Mouse (Mus musculus) testis, adult 2 months (tissue): Measurements from ENCODE around the gene Ly6g6d.

Experiments used
- CTCF ChIP-seq: fragments of 200-500 bp; IDR thresholded peaks from 2 replicates; pipeline ENCODE4 v1.5.1; 2012; ENCODE audit warnings: low read depth, mild to moderate bottlenecking, inconsistent platforms, low read length, moderate library complexity; ENCODE audit not compliant: control insufficient read depth, insufficient read depth, insufficient replicate concordance
- POLR2A ChIP-seq: fragments of 200-500 bp; IDR thresholded peaks from 2 replicates; pipeline ENCODE4 v1.6.1; 2012; ENCODE audit warnings: low read depth, mild to moderate bottlenecking, inconsistent platforms, low read length, moderate library complexity; ENCODE audit not compliant: control insufficient read depth

DNA sequence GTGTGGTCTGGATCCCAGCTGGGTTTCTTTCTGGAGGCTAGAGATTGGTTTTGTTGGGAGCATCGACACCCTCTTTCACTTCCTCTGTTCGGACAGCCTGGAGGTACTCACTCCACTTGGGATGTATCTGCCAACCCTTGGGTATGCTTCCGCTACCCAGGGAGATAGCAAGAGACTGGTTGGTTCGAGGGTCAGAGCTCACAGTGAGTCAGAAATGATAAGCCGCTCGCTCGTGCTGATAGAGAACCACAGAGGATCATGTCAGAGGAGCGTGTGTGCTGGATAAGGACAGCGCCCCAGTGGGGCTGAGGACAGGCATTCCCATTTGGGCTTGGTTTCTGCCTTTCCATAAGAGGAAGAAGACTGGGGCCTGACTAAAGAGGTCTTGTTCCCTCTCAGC is 1.9 kb upstream of the Ly6g6d start:
- no peak for TF ChIP-seq CTCF
- TF ChIP-seq POLR2A: no peak
